Mouse (Mus musculus) layer of hippocampus, postnatal 14 days (tissue): ENCODE results near the gene Trex2. TPM values are rescaled to one million over a fixed set of nuclear protein-coding genes. Genes with fewer than 3 reads are reported as not detected.
A peak's percentile ranks its signal among the peaks of the same experiment; 100 is the strongest.

Experiments used
- DNase-seq, 2 experiments: peaks; one replicate each; pipeline ENCODE4 v3.0.0; 2021 to 2022; ENCODE audit warnings: low spot score in 2 of 2, mixed read lengths in 1 of 2
- long read RNA-seq, 2 experiments: library from polyadenylated mRNA; stranded (forward); transcript quantifications; one replicate each; pipeline ENCODE4 v2.0.0; 2021
- total RNA-seq, 2 experiments: library from RNA; stranded (reverse); gene quantifications; 2 replicates each; pipeline ENCODE4 v1.2.3; 2021

Trex2 gene
- total RNA-seq = not detected
- long read RNA-seq, experiment 1 = 0 reads
- long read RNA-seq, experiment 2 = 0 reads

- DNase-seq = no peak
Observed at GRCm38 (mm10) chrX:73435252-73435651, at the start of gene Trex2. Gene Trex2 (minus strand): TSS chrX:73435344.

- no peak for DNase-seq
Observed at GRCm38 (mm10) chrX:73484870-73485269, 49.7 kb upstream of the Trex2 start.

- DNase-seq = no peak
Observed at GRCm38 (mm10) chrX:73484076-73484475, 48.9 kb upstream of the Trex2 start.

- DNase-seq = no peak
Observed at GRCm38 (mm10) chrX:73483484-73483810, 48.3 kb upstream of the Trex2 start, which contains the start of gene Bgn. Gene Bgn (plus strand): TSS chrX:73483602.

- no peak for DNase-seq
Observed at GRCm38 (mm10) chrX:73482643-73483483, 47.7 kb upstream of the Trex2 start.

- DNase-seq = no peak
Observed at GRCm38 (mm10) chrX:73480334-73480733, 45.2 kb upstream of the Trex2 start.

- DNase-seq = no peak
Observed at GRCm38 (mm10) chrX:73479656-73480055, 44.5 kb upstream of the Trex2 start.

GRCm38 (mm10) chrX:73477500-73477899 lies 42.4 kb upstream of the Trex2 start:
- no peak for DNase-seq

- DNase-seq = no peak
Observed at GRCm38 (mm10) chrX:73476621-73477020, 41.5 kb upstream of the Trex2 start.

- no peak for DNase-seq
Observed at GRCm38 (mm10) chrX:73475658-73476256, 40.6 kb upstream of the Trex2 start.

GRCm38 (mm10) chrX:73474340-73475165 lies 39.4 kb upstream of the Trex2 start:
- no peak for DNase-seq

GRCm38 (mm10) chrX:73471764-73472163 lies 36.6 kb upstream of the Trex2 start:
- no peak for DNase-seq

GRCm38 (mm10) chrX:73468752-73469151 lies 33.6 kb upstream of the Trex2 start:
- DNase-seq = no peak

- DNase-seq = no peak
Observed at GRCm38 (mm10) chrX:73468330-73468729, 33.2 kb upstream of the Trex2 start.

- no peak for DNase-seq
Observed at GRCm38 (mm10) chrX:73467446-73468241, 32.5 kb upstream of the Trex2 start.

- DNase-seq = no peak
Observed at GRCm38 (mm10) chrX:73465483-73466186, 30.5 kb upstream of the Trex2 start.

GRCm38 (mm10) chrX:73460792-73461191 lies 25.6 kb upstream of the Trex2 start:
- no peak for DNase-seq

GRCm38 (mm10) chrX:73458877-73459392 lies 23.8 kb upstream of the Trex2 start, which contains the start of gene Haus7:
Gene Haus7 (minus strand): TSS chrX:73459044.
- peak; percentile 83 to 93 for DNase-seq

- DNase-seq = peak; percentile 45 to 55
Observed at GRCm38 (mm10) chrX:73451949-73452348, 16.8 kb upstream of the Trex2 start.

GRCm38 (mm10) chrX:73441428-73441827 lies 6.3 kb upstream of the Trex2 start:
- no peak for DNase-seq
